Mouse (Mus musculus) embryo, embryonic 10 days (tissue): ENCODE data around the gene Cdc25b.

Source experiments
- DNase-seq: peaks from one replicate; pipeline ENCODE4 v3.0.0-alpha.2; 2015; ENCODE audit warnings: low spot score

Cdc25b gene

GRCm38 (mm10) chr2:131186771-131187601 lies at the start of gene Cdc25b, which contains the start of gene Spef1:
Gene Cdc25b (plus strand): TSS chr2:131186949.
Gene Spef1 (minus strand): TSS chr2:131187282.
- DNase-seq, result peak; percentile 83

- no peak for DNase-seq
Observed at GRCm38 (mm10) chr2:131138296-131138695, 48.5 kb upstream of the Cdc25b start.

- DNase-seq, result no peak
Observed at GRCm38 (mm10) chr2:131138760-131139159, 48.0 kb upstream of the Cdc25b start.

GRCm38 (mm10) chr2:131139287-131139686 lies 47.5 kb upstream of the Cdc25b start:
- DNase-seq, result no peak

GRCm38 (mm10) chr2:131139886-131140532 lies 46.7 kb upstream of the Cdc25b start:
- DNase-seq, result no peak

GRCm38 (mm10) chr2:131140533-131140905 lies 46.2 kb upstream of the Cdc25b start:
- DNase-seq, result no peak

GRCm38 (mm10) chr2:131141336-131141986 lies 45.3 kb upstream of the Cdc25b start:
- DNase-seq, result no peak

- DNase-seq, result peak; percentile 84
Observed at GRCm38 (mm10) chr2:131142592-131142991, 44.2 kb upstream of the Cdc25b start.

- no peak for DNase-seq
Observed at GRCm38 (mm10) chr2:131143007-131143780, 43.6 kb upstream of the Cdc25b start.

GRCm38 (mm10) chr2:131145121-131145520 lies 41.6 kb upstream of the Cdc25b start:
- DNase-seq, result no peak

- no peak for DNase-seq
Observed at GRCm38 (mm10) chr2:131145536-131145935, 41.2 kb upstream of the Cdc25b start.

GRCm38 (mm10) chr2:131146193-131147042 lies 40.3 kb upstream of the Cdc25b start:
- DNase-seq, result no peak

- no peak for DNase-seq
Observed at GRCm38 (mm10) chr2:131147043-131147365, 39.7 kb upstream of the Cdc25b start.

GRCm38 (mm10) chr2:131148353-131149253 lies 38.1 kb upstream of the Cdc25b start:
- DNase-seq, result no peak

- no peak for DNase-seq
Observed at GRCm38 (mm10) chr2:131149254-131149578, 37.5 kb upstream of the Cdc25b start.

GRCm38 (mm10) chr2:131152166-131152730 lies 34.5 kb upstream of the Cdc25b start:
- no peak for DNase-seq

- DNase-seq, result no peak
Observed at GRCm38 (mm10) chr2:131154036-131154435, 32.7 kb upstream of the Cdc25b start.

GRCm38 (mm10) chr2:131156987-131157386 lies 29.8 kb upstream of the Cdc25b start:
- no peak for DNase-seq

GRCm38 (mm10) chr2:131159491-131159910 lies 27.2 kb upstream of the Cdc25b start:
- peak; percentile 73 for DNase-seq
